Mouse (Mus musculus) adrenal gland, adult 10 weeks (tissue): ENCODE results near the gene Atic. TPM values are rescaled to one million over a fixed set of nuclear protein-coding genes. Genes with fewer than 3 reads are reported as not detected.

Experiments used
- polyA plus RNA-seq: library from polyadenylated mRNA; stranded (reverse); fragments of 350-450 nt; fragmentation: Illumina TruSeq; extraction: RNeasy Lipid Tissue Mini Kit (QIAGEN cat#74804); gene quantifications from one replicate; pipeline ENCODE4 v1.2.3, GENCODE M21; 2014; ENCODE audit warnings: low read depth, low replicate concordance

The Atic gene
- polyA plus RNA-seq, result 92.5 TPM

DNA sequence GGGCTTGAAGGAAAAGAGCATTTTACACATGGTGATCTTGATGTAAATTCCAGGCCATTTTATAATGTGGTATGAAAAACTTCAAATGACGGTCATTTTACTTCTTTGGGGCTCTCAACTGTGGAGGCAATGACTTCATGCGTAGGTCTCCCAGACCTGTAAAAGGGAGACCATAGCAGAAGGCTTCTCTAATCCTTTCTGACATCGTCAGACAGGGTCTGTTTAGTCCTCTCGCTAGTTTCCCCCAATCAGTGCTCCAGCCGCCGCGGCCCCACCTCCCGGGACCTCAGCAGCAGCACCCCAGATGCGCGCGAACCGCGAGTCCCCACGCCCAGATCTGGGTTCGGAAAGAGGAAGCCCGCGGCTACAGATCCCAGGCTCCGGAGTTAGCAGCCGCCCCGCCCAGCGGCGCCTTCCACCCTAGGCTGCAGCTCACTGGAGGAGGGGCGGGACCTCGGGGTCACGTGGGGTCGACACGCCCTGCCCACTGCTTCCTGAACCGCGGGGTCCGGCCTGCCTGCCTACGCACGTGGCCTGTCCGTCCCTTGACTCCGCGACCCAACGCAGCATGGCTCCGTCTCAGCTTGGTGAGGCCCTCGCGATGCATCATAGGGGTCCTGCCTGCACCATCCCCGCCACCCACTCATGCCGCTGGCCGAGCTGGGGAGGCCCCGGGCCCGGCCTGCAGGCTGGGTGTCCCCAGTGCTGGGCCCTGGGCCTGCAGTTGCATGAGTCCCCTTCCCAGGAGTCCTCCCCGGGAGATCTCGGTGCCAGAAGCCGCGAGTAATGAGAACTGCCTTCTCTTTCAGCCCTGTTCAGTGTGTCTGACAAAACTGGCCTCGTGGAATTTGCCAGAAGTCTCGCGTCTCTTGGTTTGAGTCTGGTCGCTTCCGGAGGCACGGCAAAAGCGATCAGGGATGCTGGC, at the start of gene Atic:
Gene Atic (plus strand): TSS at position 463 of the 925 bp plus-strand sequence.

Other genes starting within 250 kb of the Atic start
- not detected for gene Abca12, start 142.2 kb upstream of the Atic start, polyA plus RNA-seq
- 6.5 TPM for gene Fn1, start 96.0 kb downstream of the Atic start, polyA plus RNA-seq